Mouse (Mus musculus): Measurements from ENCODE around the gene Lrrk1.

Gene Lrrk1

DNA sequence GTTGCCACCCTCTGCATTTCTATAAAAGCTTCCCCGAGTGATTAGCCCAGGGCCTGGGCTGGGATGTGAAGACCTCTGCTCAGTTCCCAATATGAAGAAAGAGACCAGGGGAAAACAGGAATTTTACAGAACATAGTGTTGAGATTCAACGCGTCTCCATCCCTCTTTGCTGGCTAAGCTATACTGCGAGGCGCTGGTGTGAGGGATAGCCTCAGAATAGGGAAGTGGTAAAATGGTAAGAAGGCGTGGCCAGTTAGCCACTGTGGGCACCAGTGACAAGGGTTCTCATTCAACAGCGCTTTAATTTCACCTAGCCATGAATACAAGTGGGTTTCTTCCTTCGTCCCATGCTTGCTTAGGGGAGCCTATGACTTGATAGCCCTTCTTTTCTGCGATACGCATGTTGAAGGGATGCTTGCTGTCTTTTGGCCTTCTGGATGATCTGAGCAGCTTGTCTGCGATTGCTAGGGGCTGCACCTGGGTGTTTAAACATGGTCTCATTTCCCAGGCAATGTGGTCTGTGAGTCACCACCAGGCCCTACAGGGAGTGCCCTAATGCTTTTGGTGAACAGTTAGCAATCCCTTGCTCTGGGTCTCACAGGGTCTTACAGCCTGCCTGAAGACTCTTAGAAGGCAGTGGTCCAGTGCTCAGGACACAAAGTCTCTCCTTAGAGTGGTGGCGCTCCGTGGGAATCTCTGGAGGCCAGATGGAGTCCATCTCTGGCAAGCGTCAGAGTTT, 84.1 kb downstream of the Lrrk1 start:
- DNase-seq (ENCODE audit: low spot score in 2 of 2), result no peak

DNA sequence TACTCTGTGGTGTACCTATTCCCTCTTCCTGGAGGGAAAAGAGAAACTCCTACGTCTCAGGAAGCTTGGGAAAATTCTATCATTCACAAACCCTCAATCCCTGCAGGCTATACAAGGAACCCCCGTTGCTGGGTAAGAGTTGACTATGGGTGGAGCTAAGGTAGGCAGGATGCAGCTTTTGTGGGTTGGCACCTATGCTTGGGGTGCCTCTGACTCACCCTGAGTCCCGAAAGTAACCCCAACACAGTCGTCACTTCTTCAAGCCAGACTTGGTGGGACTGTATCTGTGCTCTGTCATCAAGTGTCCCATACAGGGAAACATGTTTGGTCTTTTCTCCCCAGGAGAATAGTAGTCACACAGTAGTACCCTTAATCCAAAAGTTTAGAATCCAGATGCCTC, 86.7 kb downstream of the Lrrk1 start:
- no peak for DNase-seq (ENCODE audit: low spot score in 2 of 2)

DNA sequence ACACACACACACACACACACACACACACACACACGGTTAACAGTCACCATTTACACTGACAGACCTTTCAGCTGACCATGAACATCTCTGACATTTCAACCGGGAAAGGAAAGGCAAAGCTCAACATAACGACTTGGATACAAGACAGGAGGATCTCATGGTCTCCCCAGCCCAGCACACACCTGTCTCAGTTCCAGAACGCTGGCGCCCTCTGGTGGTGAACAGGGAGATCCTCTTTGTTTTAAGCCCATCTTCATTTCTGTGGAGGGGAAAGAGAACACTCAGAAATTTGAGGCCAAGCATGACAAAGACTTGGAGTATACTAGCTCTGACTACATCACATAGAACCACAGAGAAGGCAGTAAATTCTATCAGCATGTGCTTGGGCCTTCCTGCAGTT, 87.5 kb downstream of the Lrrk1 start:
- peak in 1 of 2 experiments; percentile 48 for DNase-seq (ENCODE audit: low spot score in 2 of 2)

DNA sequence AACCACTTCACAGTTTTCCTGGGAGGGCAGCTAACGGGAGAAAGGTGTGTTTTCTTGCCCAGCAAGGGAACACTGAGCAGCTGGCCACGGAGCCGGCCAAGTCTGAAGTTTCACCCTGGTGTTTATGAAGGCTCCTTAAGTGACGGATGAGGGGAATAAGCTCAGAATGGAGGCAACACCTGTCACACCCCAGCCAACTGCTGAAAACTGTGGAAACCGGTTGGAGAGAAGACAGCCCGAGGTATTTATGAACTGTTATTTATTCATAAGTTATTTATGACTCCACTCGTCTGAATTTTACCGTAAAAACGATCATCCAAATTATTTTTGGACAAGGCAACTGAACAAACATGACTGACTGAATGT, 90.5 kb downstream of the Lrrk1 start:
- no peak for DNase-seq (ENCODE audit: low spot score in 2 of 2)

DNA sequence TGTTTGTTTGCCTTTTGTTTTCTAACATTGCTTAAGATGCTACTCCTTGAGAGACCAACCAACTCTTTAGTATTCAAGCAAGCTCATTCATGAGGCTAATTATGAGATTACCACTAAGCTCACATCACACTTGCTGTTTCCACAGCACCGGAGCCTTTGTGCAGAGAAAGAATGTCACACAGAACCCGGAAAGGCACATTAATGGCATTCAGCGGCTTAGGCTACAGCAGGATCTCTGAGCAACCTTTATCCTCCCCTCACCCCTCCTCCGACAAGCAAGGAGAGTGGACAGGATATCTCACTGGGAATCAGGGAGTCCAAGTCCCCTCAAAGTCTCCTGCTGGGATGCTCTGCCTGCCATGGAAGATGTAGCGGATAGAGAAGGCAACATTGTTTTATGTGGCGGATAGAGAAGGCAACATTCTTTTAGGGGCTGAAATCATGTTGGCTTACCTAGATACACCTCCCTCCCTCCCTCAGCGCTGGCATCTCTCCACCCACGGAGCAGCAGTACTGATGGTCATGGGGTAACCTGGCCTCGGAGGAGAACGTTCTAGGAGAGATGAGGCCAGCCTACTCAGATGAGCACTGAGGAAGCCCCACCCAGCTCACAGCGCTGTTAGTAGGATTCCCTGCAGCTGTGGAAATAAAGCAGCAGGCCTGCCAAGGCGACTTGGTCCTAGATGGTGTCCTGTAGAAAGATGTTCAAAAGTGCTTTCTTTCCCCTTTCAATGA, 91.1 kb downstream of the Lrrk1 start:
- DNase-seq (ENCODE audit: low spot score in 2 of 2), result no peak

DNA sequence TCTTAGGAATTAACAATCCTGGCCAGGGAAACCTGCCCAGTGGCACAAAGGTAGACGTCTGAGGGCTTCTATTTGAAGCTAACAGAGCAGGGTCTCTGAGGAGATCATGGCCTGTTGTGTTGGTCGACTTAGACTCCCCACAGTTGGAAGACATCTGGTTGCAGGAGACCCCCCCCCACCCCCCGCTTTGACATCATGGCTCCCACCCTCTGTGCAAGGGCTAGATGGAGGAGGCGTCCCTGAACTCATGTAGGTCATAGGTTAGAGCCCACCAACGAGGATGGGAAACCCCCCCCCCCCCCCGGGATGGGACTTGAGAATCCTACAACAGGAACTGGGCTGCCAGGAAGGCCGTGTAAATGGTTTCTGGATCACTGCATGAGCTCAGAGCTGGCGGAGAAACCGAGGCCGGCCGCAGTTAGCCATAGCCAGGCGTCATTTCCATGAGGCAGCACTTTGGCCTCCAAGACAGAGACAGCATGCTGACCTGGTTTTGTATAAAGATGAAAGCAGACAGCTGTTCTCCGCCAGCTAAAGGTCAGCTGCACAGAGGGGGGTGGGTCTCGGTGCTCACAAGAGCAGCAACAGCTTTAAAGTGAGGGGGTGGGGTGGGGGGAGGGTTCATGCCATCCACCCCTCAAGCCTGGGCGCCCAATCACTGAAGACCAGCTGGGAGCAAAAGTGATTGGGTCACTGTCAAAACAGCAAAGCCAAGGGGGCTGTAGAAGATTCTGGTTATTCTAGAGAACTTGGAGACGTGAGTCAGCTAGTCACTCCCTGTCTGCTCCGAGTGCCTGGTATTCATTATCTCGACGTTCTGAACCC, 95.4 kb downstream of the Lrrk1 start:
- peak; percentile 29 to 47 for DNase-seq (ENCODE audit: low spot score in 2 of 2)

DNA sequence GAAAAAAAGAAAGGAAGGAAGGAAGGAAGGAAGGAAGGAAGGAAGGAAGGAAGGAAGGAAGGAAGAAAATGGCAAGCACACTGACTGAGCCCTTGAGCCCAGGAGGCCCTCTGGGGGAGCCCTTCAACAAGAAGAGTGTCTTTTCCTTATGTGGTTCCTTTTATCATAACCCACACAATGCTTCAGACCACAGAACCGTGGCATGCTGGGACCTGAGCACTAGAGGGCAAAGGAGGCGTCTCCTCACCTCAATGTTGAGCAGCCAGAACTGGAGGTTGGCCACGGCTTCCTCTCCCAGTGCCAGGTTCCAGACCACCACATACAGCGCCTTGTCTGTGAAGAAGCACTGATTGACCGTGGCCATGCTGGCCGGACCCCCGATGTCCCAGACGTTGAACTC, 96.1 kb downstream of the Lrrk1 start:
- DNase-seq (ENCODE audit: low spot score in 2 of 2), result no peak

DNA sequence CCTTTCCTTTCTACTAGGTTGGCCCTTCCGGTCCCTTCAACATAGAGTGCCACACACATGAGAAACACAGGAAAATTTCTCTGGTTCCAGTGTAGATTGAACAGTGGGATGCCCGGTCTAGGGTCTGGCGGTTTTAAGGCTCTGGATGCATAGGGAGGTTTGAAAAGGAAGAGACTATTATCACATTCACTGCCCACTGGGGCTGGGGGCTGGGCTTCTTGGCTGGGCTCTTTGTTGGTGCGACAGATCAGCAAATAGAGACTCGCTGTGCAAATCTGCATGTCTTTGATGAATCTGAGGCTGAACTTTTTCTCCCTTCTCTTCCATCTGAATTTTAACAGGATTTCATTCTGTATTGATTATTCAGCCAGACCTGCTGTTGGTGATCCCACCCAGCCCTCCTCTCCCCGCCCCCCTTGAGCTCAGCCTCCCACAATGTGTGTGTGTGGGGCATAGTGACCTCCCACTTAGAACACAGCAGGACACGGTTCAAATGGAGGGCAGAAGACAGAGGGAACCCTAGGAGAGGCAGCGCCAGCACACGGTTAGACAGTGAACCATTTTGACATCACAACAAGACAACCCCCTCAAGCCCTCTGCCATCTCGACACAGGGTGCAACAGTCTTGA, 105.1 kb downstream of the Lrrk1 start:
- no peak for DNase-seq (ENCODE audit: low spot score in 2 of 2)

DNA sequence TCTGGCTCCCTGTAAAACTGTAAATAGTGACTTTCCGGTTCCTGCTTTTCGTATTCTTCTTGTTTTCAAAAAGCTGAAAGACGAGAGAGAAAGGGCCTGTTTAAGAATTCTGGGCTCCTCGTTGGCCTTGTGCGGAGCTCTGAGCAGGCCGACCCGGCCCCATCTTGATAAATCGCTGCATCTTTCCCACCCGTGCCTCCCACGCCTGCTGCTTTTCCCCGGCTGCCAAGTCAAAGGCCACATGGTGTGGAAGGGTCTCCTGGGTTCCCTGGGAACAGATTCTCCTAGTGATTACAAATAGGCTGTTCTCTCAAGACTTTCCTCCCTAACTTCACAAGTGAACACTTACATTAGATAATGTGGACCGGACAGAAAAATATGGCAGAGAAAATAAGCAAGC, 105.9 kb downstream of the Lrrk1 start:
- no peak for DNase-seq (ENCODE audit: low spot score in 2 of 2)

DNA sequence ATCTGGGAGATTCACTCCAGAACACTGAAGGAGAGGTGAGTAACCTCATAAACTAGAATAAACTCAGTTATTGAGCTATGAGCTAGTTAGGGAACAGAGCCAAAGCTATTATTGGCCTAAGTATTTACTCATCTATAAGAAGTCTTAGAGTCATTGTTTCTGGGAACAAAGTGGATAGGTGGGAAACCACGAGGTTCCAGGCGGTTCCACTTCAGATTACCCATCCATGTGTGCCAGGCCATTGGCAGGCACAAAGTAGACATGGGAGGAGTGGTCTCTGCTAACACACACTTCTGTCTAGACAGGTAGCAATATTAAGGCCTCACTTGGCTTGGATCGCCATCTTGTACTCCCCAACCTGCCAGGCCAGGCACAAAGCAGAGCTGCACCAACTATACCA, 110.1 kb downstream of the Lrrk1 start:
- DNase-seq (ENCODE audit: low spot score in 2 of 2), result no peak

DNA sequence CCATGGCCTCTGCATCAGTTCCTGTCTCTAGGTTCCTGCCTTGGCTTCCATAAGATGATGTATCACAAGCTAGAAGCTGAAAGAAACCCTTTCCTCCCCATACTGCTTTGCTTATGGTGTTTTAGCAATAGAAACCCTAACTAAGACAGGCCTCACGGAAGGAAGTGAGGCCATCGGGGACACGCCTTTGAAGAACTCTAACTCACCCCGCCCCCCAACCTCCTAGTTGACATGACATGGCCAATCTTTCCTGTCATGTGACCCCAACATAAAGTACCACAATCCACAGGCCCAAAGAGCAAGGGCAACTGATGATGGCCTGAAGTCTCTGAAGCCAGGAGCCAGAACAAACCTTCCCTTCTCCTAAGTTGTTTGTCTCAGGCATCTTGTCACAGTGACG, 114.7 kb downstream of the Lrrk1 start:
- no peak for DNase-seq (ENCODE audit: low spot score in 2 of 2)

DNA sequence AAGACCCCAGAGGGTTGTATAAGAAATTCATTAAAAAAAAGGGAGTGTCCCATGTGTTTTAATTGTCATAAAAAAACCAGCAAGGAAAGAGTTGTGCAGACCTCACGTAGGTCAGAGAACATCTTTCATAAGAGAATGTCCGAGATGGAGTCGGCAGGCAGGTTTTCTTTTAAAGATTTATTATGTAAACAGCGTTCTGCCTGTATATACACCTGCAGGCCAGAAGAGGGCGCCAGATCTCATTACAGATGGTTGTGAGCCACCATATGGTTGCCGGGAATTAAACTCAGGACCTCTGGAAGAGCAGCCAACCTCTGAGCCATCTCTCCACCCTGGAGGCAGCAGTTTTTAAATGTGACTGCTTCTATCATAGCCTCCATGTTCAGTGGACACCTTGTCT, 116.9 kb downstream of the Lrrk1 start:
- no peak for DNase-seq (ENCODE audit: low spot score in 2 of 2)

DNA sequence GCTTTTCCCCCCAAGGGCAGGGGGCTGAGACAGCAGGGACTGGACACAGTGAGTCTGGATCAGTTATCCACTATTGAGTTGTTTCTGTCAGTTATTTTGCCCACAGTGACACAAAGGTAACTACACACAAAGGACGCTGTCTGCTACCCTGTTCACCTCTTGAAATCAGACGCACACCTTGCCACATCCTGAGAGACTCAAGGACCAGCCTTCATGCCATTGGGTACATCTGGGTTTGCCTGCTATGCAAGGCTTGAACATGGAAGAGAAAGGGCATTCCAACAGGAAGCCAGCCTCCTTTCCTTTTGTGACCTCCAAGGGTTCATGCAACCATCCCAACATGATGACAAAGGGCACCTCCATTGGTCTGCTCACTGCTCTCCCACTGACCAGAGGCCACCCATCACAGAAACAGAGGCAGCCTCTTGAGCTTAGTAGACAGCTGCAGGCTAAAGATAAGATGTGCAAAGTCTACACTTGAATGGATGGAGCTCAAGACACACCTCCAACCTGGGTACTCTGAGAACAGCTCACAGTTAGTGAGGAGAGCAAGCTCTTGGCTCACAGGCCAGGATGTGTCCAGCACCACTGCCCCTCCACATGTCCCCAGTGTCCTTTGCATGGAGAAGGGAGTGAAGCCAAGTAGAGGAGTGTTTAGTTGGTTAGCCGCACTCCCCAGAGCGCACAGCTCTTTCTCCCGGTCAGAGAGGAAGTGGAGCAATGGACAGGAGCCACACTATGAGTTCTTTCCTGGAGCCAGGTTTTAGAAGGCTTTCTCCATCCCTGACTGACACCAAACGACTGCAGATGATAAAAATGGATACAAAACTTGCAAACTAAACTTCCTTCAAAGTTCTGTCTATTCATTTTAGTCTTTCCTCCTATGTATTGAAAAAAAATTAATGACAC, 121.0 kb downstream of the Lrrk1 start:
- DNase-seq (ENCODE audit: low spot score in 2 of 2), result no peak

DNA sequence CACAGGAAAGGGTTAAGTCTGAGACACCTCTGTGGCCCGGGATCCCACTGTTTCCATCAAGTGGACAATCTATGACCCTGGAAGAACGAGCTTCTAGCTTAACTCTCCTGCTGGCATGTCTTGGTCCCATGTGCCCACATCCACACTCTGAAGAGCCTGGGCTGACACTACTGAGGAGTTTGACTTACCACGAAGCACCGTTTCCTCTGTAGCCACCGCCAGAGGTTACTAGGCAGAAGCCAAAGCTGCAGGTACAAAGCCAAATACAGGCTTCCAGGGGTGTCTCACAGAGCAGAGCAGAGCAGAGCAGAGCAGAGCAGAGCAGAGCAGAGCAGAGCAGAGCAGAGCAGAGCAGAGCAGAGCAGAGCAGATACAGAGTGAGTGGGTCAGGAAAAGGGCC, 124.7 kb downstream of the Lrrk1 start:
- no peak for DNase-seq (ENCODE audit: low spot score in 2 of 2)

DNA sequence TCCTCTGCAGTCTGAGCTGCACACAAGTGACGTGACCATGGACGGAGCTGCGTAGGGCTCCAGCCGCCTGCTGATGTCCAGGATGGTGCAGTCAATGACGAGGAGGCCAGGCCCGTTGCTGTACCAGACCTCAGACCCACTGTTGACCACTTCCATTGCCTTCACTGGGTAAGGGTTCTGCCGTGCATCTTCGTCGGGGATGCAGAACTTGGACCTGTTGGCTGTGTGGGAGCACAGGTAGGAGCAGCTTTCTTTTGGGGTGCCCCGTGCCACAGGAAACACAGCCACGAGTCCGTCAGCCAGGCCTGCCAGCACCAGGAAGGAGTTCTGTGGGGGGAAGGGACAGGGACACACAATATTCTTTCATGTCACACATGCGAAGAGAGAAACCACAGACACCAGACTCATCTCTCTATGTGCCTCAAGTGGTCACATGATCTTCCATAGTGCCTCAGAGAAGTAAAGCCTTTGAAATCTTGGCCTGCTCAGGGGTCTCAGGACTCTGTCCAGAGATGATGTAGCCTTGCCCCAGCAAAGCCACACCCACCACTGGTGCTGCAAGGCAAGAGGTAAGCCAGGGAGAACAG, 125.5 kb downstream of the Lrrk1 start:
- DNase-seq (ENCODE audit: low spot score in 2 of 2), result no peak

DNA sequence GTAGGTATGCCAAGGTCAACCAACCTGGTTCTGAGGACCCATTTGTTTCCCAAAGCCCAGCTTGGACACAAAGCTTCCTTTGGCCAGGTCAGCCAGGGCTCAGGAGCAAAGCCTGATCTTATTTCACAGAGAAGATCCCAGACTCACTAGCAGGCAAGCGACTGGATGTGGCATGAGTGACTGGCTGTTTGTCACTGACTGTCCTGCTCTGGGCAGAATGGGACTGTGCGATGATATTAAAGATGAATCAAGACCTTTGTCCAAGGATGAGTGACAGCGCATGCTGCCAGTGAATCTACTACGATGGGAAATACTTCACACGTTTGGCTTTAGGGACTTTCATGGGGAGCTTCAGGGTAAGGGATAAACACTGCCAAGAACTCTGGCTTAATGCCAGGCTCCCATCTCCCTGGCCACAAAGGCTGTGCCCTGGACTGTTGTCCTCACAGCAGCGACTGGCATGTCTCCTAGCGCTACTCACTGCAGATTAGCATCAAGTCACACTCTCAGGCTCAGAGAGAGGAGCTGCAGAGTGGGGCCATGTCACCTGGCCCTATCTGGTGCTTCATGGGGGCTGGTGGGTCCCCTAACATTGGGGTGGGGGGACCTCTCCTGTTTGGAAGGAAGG, 127.3 kb downstream of the Lrrk1 start:
- DNase-seq (ENCODE audit: low spot score in 2 of 2), result no peak

DNA sequence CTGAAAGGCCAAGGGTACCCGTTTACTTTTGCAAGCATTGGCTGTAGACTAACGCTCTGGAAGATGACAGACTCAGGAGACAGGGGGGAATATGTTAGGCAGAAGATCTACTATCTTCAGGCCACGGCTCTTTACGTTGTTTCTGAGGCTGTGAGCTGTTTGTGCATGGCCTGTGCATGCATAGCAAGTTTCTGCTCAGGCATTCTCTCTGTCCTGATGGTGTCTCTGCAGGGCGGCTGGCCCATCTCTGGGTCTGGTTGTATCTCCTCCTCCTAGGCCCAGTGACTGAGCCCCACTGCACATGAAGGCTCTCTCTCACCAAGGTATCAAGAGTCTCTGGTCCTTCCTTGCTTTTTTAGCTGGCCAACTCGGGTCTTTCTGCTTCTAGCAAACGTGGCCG, 127.9 kb downstream of the Lrrk1 start:
- no peak for DNase-seq (ENCODE audit: low spot score in 2 of 2)

DNA sequence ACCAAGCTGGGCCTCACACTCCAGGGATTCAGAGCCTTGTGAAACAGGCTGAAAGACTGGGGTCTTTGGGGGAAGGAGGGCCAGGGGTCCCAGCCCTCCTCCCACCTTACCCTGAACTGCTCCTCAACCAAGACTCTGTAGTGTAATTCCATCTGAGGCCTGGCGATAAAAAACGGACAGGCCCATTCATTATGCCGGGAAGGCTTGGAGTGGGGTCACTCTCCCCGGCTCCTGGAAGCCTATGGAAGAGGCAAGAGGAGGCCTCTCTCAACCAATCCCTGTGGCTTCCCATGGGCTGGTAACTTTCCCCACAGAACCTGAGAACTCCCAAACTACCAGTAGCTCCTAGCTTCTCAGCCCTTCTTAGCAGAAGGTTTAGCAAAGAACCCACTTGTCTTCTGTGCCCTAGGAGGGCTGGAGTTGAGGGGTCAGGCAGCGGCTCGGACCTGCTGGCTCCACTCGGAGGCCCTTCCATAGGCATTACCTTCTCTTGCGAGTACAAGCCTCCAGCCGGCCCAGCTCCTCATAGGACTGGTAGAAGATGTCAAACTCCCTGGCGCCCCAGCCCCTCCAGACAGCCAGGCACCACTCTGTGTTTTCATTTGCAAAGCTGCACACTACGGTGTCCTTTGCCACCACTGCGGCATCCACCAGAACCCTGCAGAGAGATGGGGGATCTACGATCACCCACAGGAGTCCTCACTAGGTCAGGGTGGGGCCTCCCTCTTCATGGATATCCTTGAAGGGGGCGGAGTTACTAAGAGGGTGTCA, 128.5 kb downstream of the Lrrk1 start:
- DNase-seq (ENCODE audit: low spot score in 2 of 2), result no peak

DNA sequence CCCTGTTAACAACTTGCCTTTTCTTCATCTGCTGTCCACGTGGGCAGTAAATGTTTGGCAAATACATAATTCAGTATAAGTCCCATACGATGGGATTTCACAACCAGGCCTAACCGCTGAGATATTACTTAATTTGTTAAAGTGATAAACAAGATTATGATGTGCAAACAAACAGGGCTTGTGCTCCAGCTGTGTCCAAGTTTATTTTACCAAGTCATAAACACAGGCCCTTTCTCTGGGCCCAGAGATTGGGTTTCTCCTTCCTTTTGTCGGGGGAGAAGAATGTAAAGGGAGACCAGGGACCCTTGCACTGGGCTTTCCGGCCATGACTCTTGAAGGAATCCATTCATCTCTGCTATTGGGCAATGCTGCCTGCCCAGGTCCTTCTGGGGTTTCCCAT, 129.2 kb downstream of the Lrrk1 start:
- no peak for DNase-seq (ENCODE audit: low spot score in 2 of 2)

DNA sequence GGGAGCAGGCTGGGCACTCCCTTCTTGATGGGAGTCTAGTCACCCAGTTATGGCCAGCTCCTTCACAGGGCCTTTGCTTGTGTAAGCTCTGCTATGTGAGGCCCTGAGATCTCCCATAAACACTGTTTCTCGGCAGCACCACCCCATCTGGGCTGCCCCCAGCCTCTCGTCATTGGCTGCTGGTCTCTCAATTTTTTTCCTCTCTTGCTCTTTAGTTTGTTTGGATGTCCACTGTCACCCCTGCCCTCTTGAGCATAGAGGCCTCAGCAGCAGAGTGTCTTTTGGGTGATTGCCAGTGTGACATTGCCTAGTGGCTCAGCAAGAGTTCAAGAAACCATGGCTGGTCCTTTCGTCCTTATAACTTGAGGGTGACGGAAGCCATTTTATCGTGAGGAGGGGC, 130.9 kb downstream of the Lrrk1 start:
- no peak for DNase-seq (ENCODE audit: low spot score in 2 of 2)
